Comparison of ENCODE assay signal across 20 mouse cellular contexts in the genomic region with DNA sequence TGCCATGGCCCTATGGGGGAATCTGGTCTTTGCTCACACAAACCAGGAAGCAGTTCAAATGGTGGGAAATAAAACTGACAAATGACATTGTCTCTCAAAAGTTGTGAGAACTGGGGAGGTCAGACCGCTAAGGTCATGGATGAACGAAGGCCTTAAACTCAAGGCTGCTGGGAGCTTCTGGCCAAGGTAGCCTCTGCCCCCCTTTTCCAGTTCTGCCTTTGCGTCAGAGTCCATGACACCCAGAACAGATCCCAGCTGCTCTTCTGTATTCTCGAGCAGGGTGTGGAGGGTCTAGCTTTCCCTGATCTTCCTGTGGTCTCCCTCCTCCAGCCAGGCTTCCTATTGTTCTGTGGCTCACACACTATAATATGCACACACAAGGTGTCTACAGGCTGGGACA.
"Had no signal": no experiment of that assay in that cellular context is flagged by ENCODE, and none has a peak within 500 bp of the region (broad histone marks: within the 10 kb centered on the region; RNA-seq: fewer than 3 reads in every experiment).

No protein-coding gene starts in this region.

- H3K4me3 ChIP-seq: limb, embryonic 12.5 days; limb, embryonic 15.5 days; midbrain, embryonic 12.5 days; myocyte; neural tube, embryonic 13.5 days had no signal

- H3K9ac ChIP-seq: limb, embryonic 12.5 days; limb, embryonic 15.5 days; liver, embryonic 14.5 days; liver, postnatal 0 days; lung, embryonic 14.5 days; midbrain, embryonic 12.5 days; neural tube, embryonic 13.5 days had no signal

- DNase-seq: left cerebral cortex, postnatal 4 days; liver, postnatal 0 days; lung, embryonic 14.5 days; retina, postnatal 1 day; right cerebral cortex, postnatal 25 days; spleen, adult 18-20 months; thymus, adult 18-20 months; thymus, postnatal 36 days had no signal

- H3K36me3 ChIP-seq: limb, embryonic 12.5 days; limb, embryonic 15.5 days; midbrain, embryonic 12.5 days; neural tube, embryonic 13.5 days had no signal

- H3K4me1 ChIP-seq: limb, embryonic 12.5 days; limb, embryonic 15.5 days; midbrain, embryonic 12.5 days; neural tube, embryonic 13.5 days had no signal

- ATAC-seq: inflammation-experienced regulatory T-cells, adult 6 months; intestine, embryonic 16.5 days; liver, postnatal 0 days; lung, postnatal 0 days; midbrain, embryonic 16.5 days had no signal

- H3K27me3 ChIP-seq: limb, embryonic 12.5 days; limb, embryonic 15.5 days; midbrain, embryonic 12.5 days; neural tube, embryonic 13.5 days had no signal

- H3K4me2 ChIP-seq: limb, embryonic 12.5 days; limb, embryonic 15.5 days; liver, embryonic 11.5 days; lung, embryonic 14.5 days; midbrain, embryonic 12.5 days; neural tube, embryonic 13.5 days had no signal

- H3K9me3 ChIP-seq: limb, embryonic 12.5 days; limb, embryonic 15.5 days; midbrain, embryonic 12.5 days; neural tube, embryonic 13.5 days had no signal

- H3K27ac ChIP-seq: limb, embryonic 12.5 days; limb, embryonic 15.5 days; liver, embryonic 14.5 days; macrophage; midbrain, embryonic 12.5 days; neural tube, embryonic 13.5 days had no signal
